In genomic region chr3:38396760-38397614, GRCm38 (mm10) we compare ENCODE assay signal across 8 mouse cellular contexts.
DNase-seq lines count a peak whose midpoint lies in the region; ATAC-seq lines count a peak whose summit lies in the region.

No protein-coding gene starts in this region.

- no peaks in the 10 kb centered on the region; the same call in 1 of the 2 replicates for H3K27me3 ChIP-seq in forebrain, embryonic 11.5 days (ENCODE audit: control insufficient read depth, insufficient read depth, low read length)
- peaks cover 14% of the 10 kb centered on the region for H3K27me3 ChIP-seq in liver, embryonic 13.5 days

- peak overlapping the region; percentile 15 for H3K4me3 ChIP-seq in forebrain, embryonic 11.5 days (ENCODE audit: low read depth, low read length)
- H3K4me3 ChIP-seq in liver, embryonic 13.5 days (replicated peaks) = peak overlapping the region; percentile 14; the same call in 1 of the 2 replicates

- H3K9ac ChIP-seq in forebrain, embryonic 11.5 days (ENCODE audit: low read length) = no peak overlapping the region
- no peak overlapping the region for H3K9ac ChIP-seq in liver, embryonic 13.5 days

- DNase-seq in adrenal gland, adult 2 months = peak; percentile 20
- no peak for DNase-seq in adrenal gland, postnatal 4 days (ENCODE audit: low spot score in 2 of 2)
- peak; percentile 12 for DNase-seq in brain, embryonic 18.5 days (ENCODE audit: low read depth, low spot score)
- DNase-seq in forebrain, embryonic 11.5 days (ENCODE audit: low spot score) = no peak
- DNase-seq in liver, embryonic 13.5 days = no peak
- no peak for DNase-seq in right cerebral cortex, postnatal 10 days (ENCODE audit: low spot score in 2 of 2)
- DNase-seq in lung, postnatal 10 days = no peak
- no peak for DNase-seq in MN1 (ENCODE audit: low spot score)

- no peaks in the 10 kb centered on the region for H3K36me3 ChIP-seq in forebrain, embryonic 11.5 days (ENCODE audit: control insufficient read depth, insufficient read depth, low read length)
- H3K36me3 ChIP-seq in liver, embryonic 13.5 days = no peaks in the 10 kb centered on the region

- H3K4me1 ChIP-seq in forebrain, embryonic 11.5 days (replicated peaks; ENCODE audit: control insufficient read depth, insufficient read depth, low read length) = peaks cover 3% of the 10 kb centered on the region; the same call in 1 of the 2 replicates
- H3K4me1 ChIP-seq in liver, embryonic 13.5 days (replicated peaks) = no peaks in the 10 kb centered on the region

- no peak overlapping the region for H3K27ac ChIP-seq in forebrain, embryonic 11.5 days (ENCODE audit: low read depth, low read length)
- no peak overlapping the region for H3K27ac ChIP-seq in liver, embryonic 13.5 days

- H3K9me3 ChIP-seq in forebrain, embryonic 11.5 days (ENCODE audit: control insufficient read depth, low read length) = no peaks in the 10 kb centered on the region
- H3K9me3 ChIP-seq in liver, embryonic 13.5 days (replicated peaks) = no peaks in the 10 kb centered on the region

- peak overlapping the region; percentile 50 for H3K4me2 ChIP-seq in forebrain, embryonic 11.5 days (ENCODE audit: low read depth, low read length, severe bottlenecking)
- peak overlapping the region; percentile 33 for H3K4me2 ChIP-seq in liver, embryonic 13.5 days

- ATAC-seq in forebrain, embryonic 11.5 days (replicated peaks; ENCODE audit: low FRiP score) = peak; percentile 55; the same call in 1 of the 2 replicates
- no peak for ATAC-seq in liver, embryonic 13.5 days (ENCODE audit: low read depth)

- whole genome bisulfite sequencing in forebrain, embryonic 11.5 days = 2% methylated on average over 20 of the region's 20 CpGs
- WGBS in liver, embryonic 13.5 days (ENCODE audit: insufficient replicate concordance) = 13% methylated on average over 20 of the region's 20 CpGs

Comparison
In these comparisons a context has a peak if more than half of its experiments do, and no peak if none do; other contexts are left out.
1. DNase-seq: peak in adrenal gland, adult 2 months (single experiment) and brain, embryonic 18.5 days (single experiment); none in adrenal gland, postnatal 4 days (0 of 2), forebrain, embryonic 11.5 days (single experiment), liver, embryonic 13.5 days (single experiment), right cerebral cortex, postnatal 10 days (0 of 2), lung, postnatal 10 days (single experiment) and MN1 (single experiment).